Mouse (Mus musculus): ENCODE results near the gene Dpp3. TPM values are rescaled to one million over a fixed set of nuclear protein-coding genes. Genes with fewer than 3 reads are reported as not detected.
A peak's percentile ranks its signal among the peaks of the same experiment; 100 is the strongest.

Gene Dpp3
- total and polyA plus RNA-seq, 3 experiments: 58.7 to 82.7 TPM; not detected in 1

DNA sequence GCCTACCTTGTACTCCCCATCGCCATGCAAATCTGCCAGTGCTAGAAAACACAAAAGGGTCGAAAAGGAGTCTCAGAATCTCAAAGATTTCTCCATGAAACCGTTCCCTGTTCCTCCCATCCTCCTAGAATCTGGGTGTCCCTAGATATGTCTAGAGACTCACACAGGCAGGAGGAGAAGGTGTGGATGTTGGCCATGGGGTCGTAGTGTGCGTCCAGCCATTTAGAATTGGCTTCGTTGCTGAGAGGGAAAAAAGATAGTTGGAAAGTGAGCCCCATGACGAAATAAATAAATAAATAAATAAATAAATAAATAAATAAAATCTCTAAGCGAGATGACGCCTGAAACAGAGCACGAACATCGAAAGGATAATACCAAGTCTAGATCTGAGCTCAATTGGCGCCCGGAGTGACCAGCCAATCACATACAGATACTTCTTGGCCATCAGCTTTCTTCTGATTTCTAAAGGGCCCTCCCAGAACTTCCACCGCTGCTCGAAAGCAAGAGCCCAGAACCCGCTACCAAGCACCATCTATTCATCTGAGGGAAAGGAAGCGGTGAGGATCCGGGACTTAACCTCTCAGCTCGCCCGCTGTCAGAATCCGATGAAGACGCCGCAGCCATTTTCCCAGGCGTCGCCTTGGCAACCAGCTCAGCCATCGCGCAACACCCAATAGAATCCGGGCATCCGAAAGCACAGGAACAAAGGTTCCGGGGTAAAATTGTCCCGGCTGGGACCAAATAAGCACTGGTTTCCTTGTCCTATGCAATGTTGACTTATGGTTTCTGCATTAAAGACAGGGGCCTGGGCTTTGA is 21.9 kb downstream of the Dpp3 start, which contains the start of gene Bbs1:
TSS of gene Bbs1 (minus strand) at position 650 of the 816 bp plus-strand sequence.
- Histone ChIP-seq H3K9me3 (replicated peaks; ENCODE audit: insufficient read depth, low read length) (no peaks in the 10 kb centered on the region), H3K27ac (ENCODE audit: control insufficient read depth, low read depth, low read length) (no peak within 1 kb of the TSS), H3K79me2 (ENCODE audit: control insufficient read depth, insufficient read depth, low read length, poor library complexity) (no peaks in the 10 kb centered on the region), H3K36me3 (ENCODE audit: control insufficient read depth in 1 of 2, insufficient read depth in 2 of 2, low read length in 2 of 2) (no peaks in the 10 kb centered on the region), H3K4me3 (ENCODE audit: control insufficient read depth in 1 of 2, insufficient read depth in 1 of 2, low read depth in 2 of 2, low read length in 2 of 2) (peak within 1 kb of the TSS; percentile 78 to 81), H3K27me3 (ENCODE audit: control insufficient read depth in 1 of 2, insufficient read depth in 2 of 2, low read length in 2 of 2) (no peaks in the 10 kb centered on the region), H3K9ac (ENCODE audit: control insufficient read depth, low read depth, low read length, poor library complexity, severe bottlenecking) (peak within 1 kb of the TSS; percentile 62), H3K4me1 (ENCODE audit: control insufficient read depth in 1 of 2, insufficient read depth in 2 of 2, low read length in 2 of 2) (no peaks in the 10 kb centered on the region)
- peak; percentile 55; the same call in 1 of the 2 replicates for TF ChIP-seq ELF1 (IDR thresholded peaks at IDR 0.05; ENCODE audit: low read depth, low read length)
- TF ChIP-seq HCFC1 (IDR thresholded peaks at IDR 0.05; ENCODE audit: low read depth, low read length): peak; percentile 83
- TF ChIP-seq NELFE (IDR thresholded peaks at IDR 0.05; ENCODE audit: low read depth, low read length): peak; percentile 24; the same call in 1 of the 2 replicates
- TF ChIP-seq RCOR1 (IDR thresholded peaks at IDR 0.05; ENCODE audit: low read depth, low read length): 0 out of 2 replicates have a peak, but pooled peaks have one; percentile 12
- peak; percentile 90 for TF ChIP-seq SIN3A (IDR thresholded peaks at IDR 0.05; ENCODE audit: low read length)
- no peak for TF ChIP-seq NRF1 (IDR thresholded peaks at IDR 0.05; ENCODE audit: insufficient read depth, low read depth, low read length, poor library complexity, severe bottlenecking)
- TF ChIP-seq ZKSCAN1 (IDR thresholded peaks at IDR 0.05; ENCODE audit: low read depth, low read length): no peak
- 0 out of 4 replicates have a peak, but pooled peaks of 1 of the 2 experiments have one; percentile 23 for TF ChIP-seq POLR2A (IDR thresholded peaks at IDR 0.05; ENCODE audit: control insufficient read depth in 1 of 2, insufficient read depth in 1 of 2, low read depth in 1 of 2, low read length in 2 of 2, poor library complexity in 1 of 2)
- TF ChIP-seq MXI1 (IDR thresholded peaks at IDR 0.05; ENCODE audit: low read depth, low read length): peak; percentile 50; the same call in 1 of the 2 replicates
- DNase-seq (ENCODE audit: low read depth, low spot score): peak; percentile 76

GRCm38 (mm10) chr19:4899888-4900287 is 28.2 kb downstream of the Dpp3 start:
- TF ChIP-seq RAD21 (IDR thresholded peaks at IDR 0.05; ENCODE audit: low read depth, low read length): no peak
- no peak for TF ChIP-seq EP300 (IDR thresholded peaks at IDR 0.05; ENCODE audit: low read depth in 1 of 2, low read length in 2 of 2)
- H3K79me2 ChIP-seq (ENCODE audit: control insufficient read depth, insufficient read depth, low read length, poor library complexity): no peaks in the 10 kb centered on the region
- H3K27me3 ChIP-seq (ENCODE audit: control insufficient read depth in 1 of 2, insufficient read depth in 2 of 2, low read length in 2 of 2): no peaks in the 10 kb centered on the region
- H3K36me3 ChIP-seq (ENCODE audit: control insufficient read depth in 1 of 2, insufficient read depth in 2 of 2, low read length in 2 of 2): no peaks in the 10 kb centered on the region
- H3K9ac ChIP-seq (ENCODE audit: control insufficient read depth, low read depth, low read length, poor library complexity, severe bottlenecking): no peak overlapping the region
- no peak overlapping the region for H3K27ac ChIP-seq (ENCODE audit: control insufficient read depth, low read depth, low read length)
- no peak for DNase-seq (ENCODE audit: low read depth, low spot score)
- H3K4me3 ChIP-seq (ENCODE audit: control insufficient read depth in 1 of 2, insufficient read depth in 1 of 2, low read depth in 2 of 2, low read length in 2 of 2): no peak overlapping the region
- no peaks in the 10 kb centered on the region for H3K4me1 ChIP-seq (ENCODE audit: control insufficient read depth in 1 of 2, insufficient read depth in 2 of 2, low read length in 2 of 2)
- H3K9me3 ChIP-seq (replicated peaks; ENCODE audit: insufficient read depth, low read length): no peaks in the 10 kb centered on the region

- no peaks in the 10 kb centered on the region for H3K4me1 ChIP-seq (ENCODE audit: control insufficient read depth in 1 of 2, insufficient read depth in 2 of 2, low read length in 2 of 2)
- H3K79me2 ChIP-seq (ENCODE audit: control insufficient read depth, insufficient read depth, low read length, poor library complexity): no peaks in the 10 kb centered on the region
- no peaks in the 10 kb centered on the region for H3K36me3 ChIP-seq (ENCODE audit: control insufficient read depth in 1 of 2, insufficient read depth in 2 of 2, low read length in 2 of 2)
- no peak overlapping the region for H3K4me3 ChIP-seq (ENCODE audit: control insufficient read depth in 1 of 2, insufficient read depth in 1 of 2, low read depth in 2 of 2, low read length in 2 of 2)
- TF ChIP-seq ZMIZ1 (IDR thresholded peaks at IDR 0.05; ENCODE audit: low read depth, low read length) (no peak), GABPA (IDR thresholded peaks at IDR 0.05; ENCODE audit: low read depth, low read length) (no peak), POLR2AphosphoS5 (IDR thresholded peaks at IDR 0.05; ENCODE audit: borderline replicate concordance, low read depth, low read length) (no peak), TBP (IDR thresholded peaks at IDR 0.05; ENCODE audit: low read depth, low read length) (no peak), MAX (IDR thresholded peaks at IDR 0.05; ENCODE audit: low read length) (no peak), E2F4 (IDR thresholded peaks at IDR 0.05; ENCODE audit: borderline replicate concordance, low read depth, low read length) (no peak), ZNF384 (IDR thresholded peaks at IDR 0.05; ENCODE audit: low read depth, low read length) (no peak)
- no peak for DNase-seq (ENCODE audit: low read depth, low spot score)
- H3K27ac ChIP-seq (ENCODE audit: control insufficient read depth, low read depth, low read length): no peak overlapping the region
- H3K9ac ChIP-seq (ENCODE audit: control insufficient read depth, low read depth, low read length, poor library complexity, severe bottlenecking): no peak overlapping the region
- no peaks in the 10 kb centered on the region for H3K27me3 ChIP-seq (ENCODE audit: control insufficient read depth in 1 of 2, insufficient read depth in 2 of 2, low read length in 2 of 2)
- H3K9me3 ChIP-seq (replicated peaks; ENCODE audit: insufficient read depth, low read length): no peaks in the 10 kb centered on the region
Measured at GRCm38 (mm10) chr19:4898972-4899371, 29.1 kb downstream of the Dpp3 start.

Measured in MEL (cell line).